Mouse (Mus musculus): ENCODE results near the gene Vangl1. TPM values are rescaled to one million over a fixed set of nuclear protein-coding genes. Genes with fewer than 3 reads are reported as not detected.

Vangl1 gene
- total RNA-seq, 1 experiment from 2014 or later = 38.9 TPM

Other genes starting within 250 kb of the Vangl1 start
- not detected in 2 replicates for gene Nhlh2, start 194.6 kb downstream of the Vangl1 start, total RNA-seq (2021)
- 0.46 TPM in 1 of 2 replicates, not detected in the other for gene Casq2, start 118.3 kb downstream of the Vangl1 start, total RNA-seq (2021)